Mouse (Mus musculus): ENCODE results near the gene Ahdc1. TPM values are rescaled to one million over a fixed set of nuclear protein-coding genes. Genes with fewer than 3 reads are reported as not detected.

Gene Ahdc1
- polyA plus RNA-seq, 1 experiment from 2014 or later = 7.5 TPM

DNA sequence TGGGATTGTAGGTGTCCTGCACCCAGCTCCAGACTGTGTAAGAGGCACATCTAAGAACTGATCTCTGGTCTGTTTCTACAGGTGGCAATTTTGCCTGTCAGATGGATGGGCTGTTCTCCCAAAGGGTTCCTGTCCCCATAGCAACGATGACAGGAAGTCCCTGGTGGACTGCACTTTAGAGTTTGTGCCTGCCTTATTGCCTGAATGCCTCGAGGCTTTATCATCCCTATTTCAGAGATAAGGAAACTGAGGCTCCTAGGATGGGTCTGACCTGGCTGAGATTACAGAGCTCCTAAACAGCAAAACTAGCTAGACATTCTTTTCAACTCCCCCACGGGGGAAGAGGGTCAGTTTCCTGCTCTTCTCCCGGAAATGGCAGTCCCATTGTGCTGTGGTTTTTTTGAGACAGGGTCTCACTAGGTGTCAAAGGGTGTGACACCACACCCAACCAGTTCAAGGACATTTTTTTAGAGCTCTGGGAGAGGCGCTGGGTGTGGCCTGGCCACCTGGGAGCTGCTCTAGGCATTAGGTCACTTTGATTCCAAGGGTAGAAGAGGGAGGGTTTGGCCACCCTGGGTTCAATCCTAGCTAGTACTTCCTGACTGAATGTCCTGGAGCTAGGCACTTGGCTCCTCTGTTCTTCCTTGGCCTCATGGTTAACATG lies 111.0 kb downstream of the Ahdc1 start:
- Histone ChIP-seq H3K9me3 (ENCODE audit: control insufficient read depth, low read length) (no peaks in the 10 kb centered on the region), H3K27ac (ENCODE audit: low read depth, low read length) (no peak overlapping the region), H3K27me3 (ENCODE audit: control insufficient read depth, insufficient read depth, low read length) (no peaks in the 10 kb centered on the region), H3K36me3 (ENCODE audit: control insufficient read depth, insufficient read depth, low read length) (no peaks in the 10 kb centered on the region), H3K9ac (ENCODE audit: low read length) (no peak overlapping the region), H3K4me2 (ENCODE audit: low read depth, low read length, severe bottlenecking) (no peak overlapping the region), H3K4me3 (ENCODE audit: low read depth, low read length) (no peak overlapping the region), H3K4me1 (replicated peaks; ENCODE audit: control insufficient read depth, insufficient read depth, low read length) (peaks cover 12% of the 10 kb centered on the region)
- DNase-seq (ENCODE audit: low spot score) (no peak), ATAC-seq (replicated peaks; ENCODE audit: low FRiP score) (no peak)
- WGBS = 62% methylated on average over 5 of the region's 5 CpGs

DNA sequence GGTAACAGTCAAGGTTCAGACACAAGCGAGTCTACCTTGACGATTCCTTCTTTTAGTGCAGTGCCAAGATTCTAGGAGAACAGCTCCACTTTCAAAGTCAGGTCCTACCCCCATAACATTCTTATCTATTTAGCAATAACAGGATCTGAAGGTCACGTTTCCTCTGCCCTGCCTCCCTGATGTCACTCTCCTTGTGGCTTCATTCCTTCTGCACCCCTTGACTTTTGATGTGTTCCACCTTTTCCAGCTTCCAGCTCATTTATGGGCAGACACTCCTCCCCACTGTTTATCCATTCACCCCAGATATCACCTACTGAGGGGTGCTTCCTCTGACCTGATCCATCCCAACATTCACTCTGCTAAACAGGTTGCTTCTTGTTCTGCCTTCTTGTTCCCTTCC lies 116.0 kb downstream of the Ahdc1 start:
- H3K4me2 ChIP-seq (ENCODE audit: low read depth, low read length, severe bottlenecking) = no peak overlapping the region
- H3K9ac ChIP-seq (ENCODE audit: low read length) = no peak overlapping the region
- no peak overlapping the region for H3K4me3 ChIP-seq (ENCODE audit: low read depth, low read length)
- WGBS = 89% methylated on average over 3 of the region's 3 CpGs
- no peaks in the 10 kb centered on the region for H3K36me3 ChIP-seq (ENCODE audit: control insufficient read depth, insufficient read depth, low read length)
- H3K27me3 ChIP-seq (ENCODE audit: control insufficient read depth, insufficient read depth, low read length) = no peaks in the 10 kb centered on the region
- no peaks in the 10 kb centered on the region for H3K9me3 ChIP-seq (ENCODE audit: control insufficient read depth, low read length)
- DNase-seq (ENCODE audit: low spot score) (no peak), ATAC-seq (replicated peaks; ENCODE audit: low FRiP score) (no peak)
- peaks cover 5% of the 10 kb centered on the region; the same call in 1 of the 2 replicates for H3K4me1 ChIP-seq (replicated peaks; ENCODE audit: control insufficient read depth, insufficient read depth, low read length)
- H3K27ac ChIP-seq (ENCODE audit: low read depth, low read length) = no peak overlapping the region

Other genes starting within 250 kb of the Ahdc1 start
- 177 and 187 TPM in 2 replicates for gene Rpa2, start 242.9 kb upstream of the Ahdc1 start, polyA plus RNA-seq (2014; fragmentation: Nextera tagmentation; extraction: Ambion mirVana)
- gene Themis2, start 214.9 kb upstream of the Ahdc1 start, polyA plus RNA-seq (2014; fragmentation: Nextera tagmentation; extraction: Ambion mirVana) = 0.87 and 1.0 TPM in 2 replicates
- gene Ppp1r8, start 168.1 kb upstream of the Ahdc1 start, polyA plus RNA-seq (2014; fragmentation: Nextera tagmentation; extraction: Ambion mirVana) = 69.6 and 80.4 TPM in 2 replicates
- 82.3 and 83.8 TPM in 2 replicates for gene Stx12, start 126.8 kb upstream of the Ahdc1 start, polyA plus RNA-seq (2014; fragmentation: Nextera tagmentation; extraction: Ambion mirVana)
- 28.1 and 31.4 TPM in 2 replicates for gene Fam76a, start 88.7 kb upstream of the Ahdc1 start, polyA plus RNA-seq (2014; fragmentation: Nextera tagmentation; extraction: Ambion mirVana)
- 0.13 TPM in 1 of 2 replicates, not detected in the other for gene Fgr, start 37.2 kb upstream of the Ahdc1 start, polyA plus RNA-seq (2014; fragmentation: Nextera tagmentation; extraction: Ambion mirVana)
- 28.8 and 33.2 TPM in 2 replicates for gene Wasf2, start 119.2 kb downstream of the Ahdc1 start, polyA plus RNA-seq (2014; fragmentation: Nextera tagmentation; extraction: Ambion mirVana)
- not detected in 2 replicates for gene Cd164l2, start 200.9 kb downstream of the Ahdc1 start, polyA plus RNA-seq (2014; fragmentation: Nextera tagmentation; extraction: Ambion mirVana)
- gene Gpr3, start 201.3 kb downstream of the Ahdc1 start, polyA plus RNA-seq (2014; fragmentation: Nextera tagmentation; extraction: Ambion mirVana) = 0.37 TPM in 1 of 2 replicates, not detected in the other
- 1.2 and 3.0 TPM in 2 replicates for gene Map3k6, start 229.6 kb downstream of the Ahdc1 start, polyA plus RNA-seq (2014; fragmentation: Nextera tagmentation; extraction: Ambion mirVana)

Measured in forebrain, embryonic 11.5 days (tissue).